Mouse (Mus musculus) heart, postnatal 0 days (tissue): ENCODE results near the gene March4.

ENCODE experiments used
- CTCF ChIP-seq: IDR thresholded peaks from 2 replicates; pipeline ENCODE4 v1.5.1; 2016; ENCODE audit warnings: antibody characterized with exemption, control low read depth, low read depth
- EP300 ChIP-seq: IDR thresholded peaks from 2 replicates; pipeline ENCODE4 v1.6.1; 2016; ENCODE audit warnings: antibody characterized with exemption, low read depth

DNA sequence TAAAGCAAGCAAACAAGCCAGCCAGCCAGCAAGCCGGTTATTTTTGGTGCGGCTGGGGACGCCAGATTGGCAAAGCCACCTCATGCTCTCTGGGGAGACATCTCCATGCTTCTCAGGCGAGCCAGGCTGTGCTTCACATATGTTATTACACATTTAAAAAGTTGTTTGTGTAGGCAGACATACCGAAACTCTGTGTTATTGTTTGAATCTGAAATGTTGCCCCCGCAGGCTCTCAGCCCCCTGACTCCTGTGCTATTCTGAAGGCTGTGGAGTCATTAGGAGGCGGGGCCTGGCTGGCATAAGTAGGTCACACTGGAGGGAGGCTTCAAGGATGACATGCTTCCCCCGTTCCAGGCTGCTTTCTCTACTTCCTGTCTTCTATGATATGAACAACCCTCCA, 97.6 kb downstream of the March4 start:
- TF ChIP-seq CTCF (no peak), EP300 (no peak)
